Mouse (Mus musculus) urinary bladder, adult 18-20 months (tissue): ENCODE results near the gene Rsc1a1.

Source experiments
- DNase-seq, 2 experiments: peaks; one replicate each; pipeline ENCODE4 v3.0.0; 2022; ENCODE audit warnings: low spot score in 2 of 2, mixed read lengths in 2 of 2

Gene Rsc1a1

DNA sequence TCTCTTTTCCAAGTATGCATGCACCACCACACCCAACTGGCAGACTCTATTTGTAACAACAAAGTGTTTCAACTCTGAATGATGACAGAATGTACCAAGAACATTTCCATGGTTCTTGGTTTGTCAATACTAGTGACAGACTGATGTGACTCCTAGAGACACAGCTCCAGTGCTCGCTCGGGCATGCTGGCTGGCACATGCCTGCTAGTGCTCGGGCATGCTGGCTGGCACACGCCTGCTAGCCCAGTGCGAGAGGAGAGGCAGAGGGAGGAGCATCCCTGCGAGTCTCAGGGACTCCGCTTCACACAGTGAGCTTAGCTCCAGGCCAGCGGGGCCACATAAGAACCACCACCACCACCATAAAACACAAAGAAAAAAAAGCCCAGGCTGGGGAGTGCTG is 9.3 kb upstream of the Rsc1a1 start:
- DNase-seq, result no peak

DNA sequence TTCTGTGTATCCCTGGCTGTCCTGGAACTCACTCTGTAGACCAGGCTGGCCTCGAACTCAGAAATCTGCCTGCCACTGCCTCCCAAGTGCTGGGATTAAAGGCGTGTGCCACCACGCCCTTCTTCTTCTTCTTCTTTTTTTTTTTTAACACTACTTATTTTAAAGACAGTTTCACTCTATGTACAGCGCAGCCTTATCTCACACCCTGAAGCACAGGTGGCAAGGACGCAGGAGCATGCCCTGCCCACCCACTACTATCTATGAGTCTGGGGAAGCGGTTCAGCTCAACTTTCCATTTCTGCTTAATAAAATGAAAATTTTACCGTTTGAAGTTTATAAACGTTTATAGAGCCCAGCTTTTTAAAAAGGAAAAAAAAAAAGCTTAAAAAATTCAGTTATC is 3.1 kb upstream of the Rsc1a1 start:
- DNase-seq, result no peak

DNA sequence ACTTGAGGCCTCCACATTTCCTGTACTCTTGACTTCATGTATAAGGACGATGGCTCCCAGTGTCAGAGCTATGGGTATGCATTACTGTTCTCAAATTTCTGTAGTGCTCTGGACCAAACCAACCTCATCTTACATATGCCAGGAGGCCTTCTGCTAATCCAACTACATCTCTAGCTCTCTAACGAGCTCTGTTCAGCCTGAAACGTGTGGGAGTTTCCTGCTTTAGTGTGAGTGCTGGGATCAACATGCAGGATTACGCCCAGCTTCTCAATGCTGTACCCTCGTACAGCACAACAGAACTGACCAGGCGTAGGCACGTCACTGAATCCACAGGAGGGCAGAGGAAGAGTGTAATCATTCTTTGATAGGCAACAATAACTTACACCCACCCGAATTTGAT is 1.1 kb upstream of the Rsc1a1 start:
- no peak for DNase-seq

GRCm38 (mm10) chr4:141686093-141686492 is 694 bp upstream of the Rsc1a1 start:
- no peak for DNase-seq

DNA sequence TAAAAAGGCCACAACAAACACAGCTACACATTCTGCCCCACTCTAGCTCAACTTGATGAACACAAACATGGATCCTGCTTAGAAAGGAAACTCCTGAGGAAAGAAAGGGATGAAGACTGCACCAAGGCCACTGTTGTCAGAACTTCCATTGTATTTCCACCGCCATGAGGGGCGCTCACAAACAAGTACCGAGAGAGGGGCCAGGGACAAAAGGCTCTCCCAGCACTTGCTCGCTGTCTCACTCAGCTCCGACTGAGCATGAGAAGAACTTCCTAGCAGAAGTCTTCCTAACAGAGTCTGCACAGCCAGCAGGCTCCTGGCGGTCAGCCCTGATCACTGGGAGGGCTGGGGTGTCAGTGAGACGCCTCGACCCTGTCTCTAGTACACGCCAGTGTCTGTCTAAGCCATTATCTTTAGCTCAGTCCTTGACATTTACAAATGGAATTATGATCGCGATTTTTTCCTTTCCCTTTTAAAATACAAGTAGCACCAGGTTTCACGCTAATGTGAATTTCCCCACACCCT is 2.6 kb downstream of the Rsc1a1 start:
- no peak for DNase-seq

GRCm38 (mm10) chr4:141681767-141682166 is 3.6 kb downstream of the Rsc1a1 start:
- peak in 1 of 2 experiments; percentile 27 for DNase-seq

GRCm38 (mm10) chr4:141680892-141681291 is 4.5 kb downstream of the Rsc1a1 start:
- no peak for DNase-seq

GRCm38 (mm10) chr4:141679016-141679415 is 6.4 kb downstream of the Rsc1a1 start:
- DNase-seq, result no peak

DNA sequence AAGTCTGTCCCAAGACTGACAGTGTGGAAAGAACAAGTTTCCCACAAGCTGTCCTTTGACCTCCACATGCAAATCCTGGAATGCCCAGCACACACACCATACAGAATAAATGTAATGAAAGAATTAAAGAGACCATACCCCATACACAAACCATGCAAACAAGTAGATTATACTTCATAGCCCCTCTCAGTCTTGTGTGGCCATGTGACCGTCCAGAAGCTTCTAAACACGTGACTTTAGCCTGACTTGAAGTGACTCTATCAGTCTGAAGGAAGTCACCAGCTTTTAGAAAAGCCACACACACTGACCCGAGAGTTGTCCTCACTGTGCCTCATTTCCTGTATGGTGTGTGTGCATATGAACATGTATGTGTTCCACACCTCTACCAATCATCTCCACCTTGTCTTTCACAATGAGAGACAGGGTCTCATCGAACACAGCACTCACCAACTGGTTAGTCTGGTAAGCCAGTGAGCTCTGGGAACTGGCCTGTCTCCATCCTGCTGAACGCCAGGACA is 8.9 kb downstream of the Rsc1a1 start:
- no peak for DNase-seq

DNA sequence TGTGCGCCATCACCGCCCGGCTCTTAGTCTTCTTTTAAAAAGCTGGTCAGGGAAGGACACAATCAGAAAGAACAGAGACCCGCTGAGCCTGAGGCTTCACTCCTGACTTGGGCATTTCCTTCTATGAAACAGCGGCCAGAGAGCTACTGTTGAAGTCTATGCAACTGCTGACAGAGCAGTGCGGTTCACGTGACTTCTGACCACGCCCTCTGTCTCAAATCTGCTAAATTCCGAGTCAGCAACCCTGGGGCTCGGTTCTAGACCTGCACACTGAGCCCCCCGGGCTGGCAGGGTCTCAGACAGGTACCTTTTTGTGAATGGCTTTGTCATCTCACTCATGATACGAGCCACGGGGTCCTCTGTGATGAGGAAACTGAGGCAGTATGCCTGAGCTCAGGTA is 13.1 kb downstream of the Rsc1a1 start:
- no peak for DNase-seq

DNA sequence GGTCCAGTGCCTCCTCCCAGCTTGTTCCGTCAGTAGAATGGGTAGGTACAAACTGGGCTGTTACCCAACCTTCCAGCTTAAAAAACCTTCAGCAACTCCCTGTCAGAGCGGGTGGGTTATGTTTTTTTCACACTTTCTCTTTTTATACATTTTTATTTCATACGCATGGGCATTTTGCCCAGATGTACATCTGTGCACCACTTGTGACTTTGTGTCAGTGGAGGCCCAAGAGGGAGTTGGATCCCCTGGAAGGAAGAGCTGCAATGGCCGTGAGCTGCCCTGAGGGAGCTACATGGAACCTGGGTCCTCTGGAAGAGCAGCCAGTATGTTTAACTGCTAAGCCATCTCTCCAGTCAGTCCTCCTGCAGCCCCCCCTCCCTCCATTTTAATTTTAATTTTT is 14.0 kb downstream of the Rsc1a1 start:
- no peak for DNase-seq

DNA sequence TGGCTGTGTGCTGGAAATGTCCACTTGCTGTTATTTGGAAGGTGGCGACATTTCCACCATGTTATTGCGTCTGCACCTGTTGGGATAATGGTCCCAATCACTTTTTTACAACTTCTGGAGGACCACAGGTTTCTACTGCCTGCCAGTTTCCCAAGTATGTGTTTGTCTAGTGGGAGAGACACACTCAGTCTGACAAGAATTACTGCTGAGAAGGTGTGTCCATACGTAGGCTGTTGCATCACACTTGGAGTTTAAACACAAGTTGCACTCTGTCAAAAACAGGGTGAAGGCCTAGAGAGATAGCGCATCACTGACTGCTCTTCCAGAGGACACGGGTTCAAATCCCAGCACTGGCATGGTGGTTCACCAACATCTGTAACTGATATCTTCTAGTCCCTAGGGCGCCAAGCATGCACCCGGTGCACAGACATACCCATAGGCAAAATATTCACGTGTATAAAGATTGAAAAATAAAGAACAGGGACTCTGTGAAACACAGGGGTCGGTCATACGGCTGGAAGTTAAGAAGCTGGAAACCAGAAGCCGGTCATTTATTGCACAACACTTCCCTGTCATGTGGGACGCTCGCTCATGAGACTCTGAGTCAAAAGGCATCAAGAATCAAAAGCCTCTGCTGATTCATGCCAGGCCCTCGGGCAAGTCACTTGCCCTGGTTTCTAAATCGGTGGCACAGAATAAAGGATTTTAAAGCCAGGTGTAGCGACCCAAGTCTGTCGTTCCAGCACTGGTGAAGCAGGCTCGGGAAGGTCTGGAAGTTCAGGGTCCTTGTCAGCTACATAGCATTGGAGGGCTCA is 15.3 kb downstream of the Rsc1a1 start:
- DNase-seq, result peak in 1 of 2 experiments; percentile 61

DNA sequence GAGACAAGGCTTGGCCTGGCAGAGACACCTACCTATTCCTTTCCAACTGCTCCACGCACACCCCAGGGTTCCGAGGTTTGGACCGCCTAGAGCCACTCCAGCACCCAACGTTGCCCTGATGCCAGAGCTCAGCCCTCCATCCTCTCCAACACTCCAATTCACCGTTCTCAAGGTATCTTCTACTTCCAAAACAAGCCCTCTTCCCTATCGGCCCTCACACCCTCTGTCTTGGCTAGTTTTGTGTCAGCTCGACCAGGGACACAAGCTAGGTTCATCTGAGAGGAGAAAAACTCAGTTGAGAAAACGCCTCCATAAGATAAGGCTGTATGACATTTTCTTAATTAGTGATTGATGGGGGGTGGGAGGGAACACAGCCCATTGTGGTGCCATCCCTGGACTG is 20.6 kb downstream of the Rsc1a1 start, which contains the start of gene Plekhm2:
TSS of gene Plekhm2 (minus strand) at position 101 of the 400 bp plus-strand sequence.
- no peak for DNase-seq

DNA sequence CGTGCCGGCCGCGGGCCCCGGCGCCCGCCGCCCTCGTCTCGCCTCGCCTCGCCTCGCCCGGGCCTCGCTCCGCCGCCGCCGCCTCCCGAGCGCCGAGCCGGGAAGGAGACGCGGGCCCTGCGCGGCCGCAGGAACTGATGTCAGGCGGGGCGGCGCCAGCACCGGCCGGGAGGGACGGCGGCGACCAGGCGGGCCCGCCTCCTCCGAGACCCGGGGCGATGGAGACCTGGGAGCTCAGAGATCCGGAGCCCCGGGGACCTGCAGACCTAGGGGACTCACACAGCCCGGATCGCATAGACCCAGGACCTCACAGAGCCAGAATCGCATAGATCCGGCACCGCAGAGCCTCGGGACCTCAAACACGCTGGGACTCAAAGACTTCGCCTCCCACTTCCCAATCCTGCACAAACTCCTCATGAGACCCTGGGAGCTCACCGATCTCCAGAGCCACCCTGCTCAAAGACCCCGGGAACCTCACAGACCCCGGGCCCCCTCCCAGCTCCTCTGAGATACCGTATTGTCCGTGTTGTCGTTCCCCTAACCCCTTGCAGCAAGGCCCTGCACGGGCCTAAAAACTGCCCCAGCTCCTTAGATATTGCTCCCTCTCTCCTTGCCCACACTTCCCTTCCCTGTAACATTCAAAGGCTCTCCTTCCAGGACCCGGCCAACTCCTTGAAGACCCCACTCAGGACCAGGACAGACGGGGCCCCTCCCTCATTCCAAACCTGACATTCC is 21.2 kb downstream of the Rsc1a1 start:
- DNase-seq, result peak; percentile 60 to 68

DNA sequence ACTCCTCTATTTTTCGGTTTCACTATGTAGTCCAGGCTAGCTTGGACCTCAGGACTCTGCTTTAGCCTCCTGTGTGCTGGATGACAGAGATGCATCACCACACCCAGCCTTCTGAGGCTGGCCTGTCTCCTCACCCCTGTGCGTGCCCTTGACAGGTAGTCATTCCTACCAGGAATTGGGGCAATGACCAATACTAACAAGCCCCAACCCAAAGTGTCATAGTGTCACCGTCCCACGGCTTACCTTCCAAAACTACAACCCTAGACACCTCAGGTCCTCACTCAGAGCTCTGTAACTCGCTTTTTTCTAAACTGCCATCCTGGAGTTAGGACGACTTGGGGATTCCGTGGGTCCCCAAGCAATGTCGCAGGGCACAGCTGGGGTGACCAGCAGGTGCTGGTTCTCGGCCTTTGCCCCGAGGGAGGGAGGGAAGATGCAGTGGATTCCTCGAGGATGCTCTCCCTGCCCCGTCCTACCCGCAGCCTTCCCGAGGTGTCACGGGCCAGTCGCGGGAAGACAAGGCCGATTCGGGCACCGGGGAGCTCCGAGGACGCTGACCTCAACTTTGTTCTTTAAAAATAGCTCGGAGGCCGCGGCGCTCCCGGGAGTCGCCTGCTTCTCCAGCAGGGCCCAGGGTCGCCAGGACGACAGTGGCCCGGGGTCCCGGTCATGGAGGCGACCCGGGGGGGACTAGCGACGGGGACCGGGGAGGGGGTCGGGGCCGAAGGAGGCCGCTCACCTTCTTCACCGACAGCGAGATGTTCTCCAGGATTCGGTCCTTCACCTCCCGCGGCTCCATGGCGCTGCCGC is 22.1 kb downstream of the Rsc1a1 start:
- peak in 1 of 2 experiments; percentile 41 for DNase-seq

DNA sequence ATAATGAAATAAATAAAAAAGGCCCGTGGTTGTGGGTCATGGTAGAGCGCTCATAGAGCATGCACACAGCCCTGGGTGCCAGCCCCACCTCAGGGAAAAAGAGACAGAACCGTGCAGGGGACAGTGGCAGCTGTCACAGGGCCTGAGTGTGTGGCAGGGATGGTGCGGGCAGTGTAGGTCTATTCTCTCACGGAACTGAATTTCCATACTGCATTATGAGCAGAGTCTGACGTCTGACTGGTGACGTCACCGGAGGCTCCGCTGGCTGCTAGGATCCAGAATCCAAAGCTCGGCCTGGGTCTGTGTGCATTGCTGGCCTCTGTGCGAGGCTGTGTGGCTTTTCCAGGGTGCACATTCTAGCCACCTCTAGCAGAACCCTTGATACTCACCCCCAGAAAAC is 24.5 kb downstream of the Rsc1a1 start:
- no peak for DNase-seq

DNA sequence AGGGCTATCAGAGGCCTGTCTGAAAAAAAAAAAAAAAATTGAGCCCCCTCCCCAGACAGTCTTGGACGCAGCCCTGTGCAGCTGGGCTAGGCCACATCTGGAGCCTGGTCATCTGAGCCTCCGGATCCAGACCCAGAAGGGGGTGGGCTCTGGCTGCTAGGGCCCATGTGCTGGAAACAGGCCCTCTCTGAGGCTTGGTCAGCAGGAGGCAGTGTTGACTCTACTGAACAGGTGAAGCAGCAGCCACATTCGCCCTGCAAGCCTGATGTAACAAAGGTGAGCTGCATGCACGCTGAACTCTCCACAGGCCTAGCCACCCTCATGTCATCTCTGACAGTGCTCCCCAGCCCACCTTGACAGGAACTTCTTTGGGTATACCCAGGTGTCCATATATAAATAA is 25.7 kb downstream of the Rsc1a1 start:
- DNase-seq, result no peak

GRCm38 (mm10) chr4:141658846-141659484 is 26.4 kb downstream of the Rsc1a1 start:
- DNase-seq, result no peak

GRCm38 (mm10) chr4:141656932-141657331 is 28.5 kb downstream of the Rsc1a1 start:
- no peak for DNase-seq

GRCm38 (mm10) chr4:141655908-141656608 is 29.3 kb downstream of the Rsc1a1 start:
- no peak for DNase-seq

DNA sequence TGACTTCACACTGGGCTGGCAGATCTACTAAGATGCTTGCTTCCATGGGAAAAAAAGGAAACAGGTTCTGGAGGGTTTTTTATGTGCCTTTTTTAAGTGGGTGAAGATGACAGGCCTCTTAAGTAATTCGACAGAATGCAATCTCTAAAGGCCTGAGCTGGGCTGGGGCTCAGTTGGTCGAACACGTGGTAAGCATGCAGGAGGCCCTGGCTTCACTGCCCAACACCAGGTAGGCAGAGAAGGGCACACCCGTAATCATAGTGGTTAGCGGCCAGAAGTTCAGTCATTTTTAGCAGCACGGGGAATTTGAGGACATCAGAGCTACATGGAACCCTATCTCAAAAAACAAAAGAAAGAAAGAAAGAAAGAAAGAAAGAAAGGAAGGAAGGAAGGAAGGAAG is 30.9 kb downstream of the Rsc1a1 start:
- no peak for DNase-seq
